Mouse (Mus musculus) brain, adult 10 weeks (tissue): ENCODE measurements around the gene Crb3. TPM values are rescaled to one million over a fixed set of nuclear protein-coding genes. Genes with fewer than 3 reads are reported as not detected.

Source experiments
- polyA plus RNA-seq: library from polyadenylated mRNA; stranded (reverse); fragments of 350-450 nt; fragmentation: Illumina TruSeq; extraction: RNeasy Lipid Tissue Mini Kit (QIAGEN cat#74804); gene quantifications from one replicate; pipeline ENCODE4 v1.2.3, GENCODE M21; 2015; ENCODE audit warnings: low read depth, low replicate concordance

The Crb3 gene
- polyA plus RNA-seq, result 1.5 TPM

GRCm38 (mm10) chr17:57058891-57059485, at the start of gene Crb3:
TSS of gene Crb3 (plus strand) at chr17:57059105.

GRCm38 (mm10) chr17:57011236-57012141, 47.4 kb upstream of the Crb3 start, which contains the start of the genes Gtf2f1 and Gm17949:
TSS of gene Gtf2f1 (minus strand) at chr17:57011288.
TSS of gene Gm17949 (plus strand) at chr17:57011469.

GRCm38 (mm10) chr17:57030931-57031660, 27.8 kb upstream of the Crb3 start, which contains the start of gene Khsrp:
TSS of gene Khsrp (minus strand) at chr17:57031522.

DNA sequence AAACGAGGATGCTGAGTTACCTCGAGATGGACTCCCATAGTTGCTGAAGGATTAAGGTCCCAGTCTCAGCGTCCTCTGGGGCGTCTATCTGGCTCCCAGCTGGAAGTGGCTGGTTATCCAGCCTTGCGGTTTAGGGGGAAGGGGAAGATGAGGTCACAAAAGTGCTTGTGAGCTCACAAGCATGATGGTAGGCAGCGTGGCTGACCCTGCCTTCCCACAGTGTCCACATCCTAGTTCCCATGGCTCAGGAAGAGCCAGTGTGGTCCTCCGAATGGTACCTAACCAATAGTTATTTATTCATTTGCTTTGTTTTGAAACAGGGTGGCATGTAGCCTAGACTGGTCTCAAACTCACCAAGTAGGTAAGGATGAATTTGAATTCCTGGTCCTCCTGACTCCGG, 17.4 kb upstream of the Crb3 start, which contains the start of gene Slc25a41:
Slc25a41 (minus strand) TSS at position 101 of the 400 bp plus-strand sequence.

GRCm38 (mm10) chr17:57059486-57059977, 627 bp downstream of the Crb3 start, which contains the start of gene Slc25a23:
TSS of gene Slc25a23 (minus strand) at chr17:57059863.

DNA sequence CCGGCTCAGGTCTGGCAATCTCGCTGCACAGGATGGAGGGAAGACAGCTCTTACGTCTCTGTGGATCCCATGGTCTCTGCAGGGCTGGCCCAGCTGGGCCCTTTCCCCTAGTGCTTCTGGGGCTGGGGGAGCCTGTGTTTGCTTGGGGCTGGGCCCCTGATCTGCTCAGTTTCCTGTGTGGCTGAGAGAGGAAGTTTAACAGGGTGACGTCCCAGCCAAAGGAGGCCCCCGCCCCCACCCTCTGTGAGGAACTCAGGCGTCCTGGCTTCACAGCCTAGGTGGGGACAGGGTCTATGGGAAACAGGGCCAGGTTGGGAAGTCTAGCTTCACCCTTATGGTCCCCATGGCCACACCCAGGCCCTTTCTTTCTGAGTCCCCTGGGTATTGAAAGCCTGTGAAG, 19.4 kb downstream of the Crb3 start, which contains the start of gene Dennd1c:
Dennd1c (minus strand) TSS at position 179 of the 400 bp plus-strand sequence.

DNA sequence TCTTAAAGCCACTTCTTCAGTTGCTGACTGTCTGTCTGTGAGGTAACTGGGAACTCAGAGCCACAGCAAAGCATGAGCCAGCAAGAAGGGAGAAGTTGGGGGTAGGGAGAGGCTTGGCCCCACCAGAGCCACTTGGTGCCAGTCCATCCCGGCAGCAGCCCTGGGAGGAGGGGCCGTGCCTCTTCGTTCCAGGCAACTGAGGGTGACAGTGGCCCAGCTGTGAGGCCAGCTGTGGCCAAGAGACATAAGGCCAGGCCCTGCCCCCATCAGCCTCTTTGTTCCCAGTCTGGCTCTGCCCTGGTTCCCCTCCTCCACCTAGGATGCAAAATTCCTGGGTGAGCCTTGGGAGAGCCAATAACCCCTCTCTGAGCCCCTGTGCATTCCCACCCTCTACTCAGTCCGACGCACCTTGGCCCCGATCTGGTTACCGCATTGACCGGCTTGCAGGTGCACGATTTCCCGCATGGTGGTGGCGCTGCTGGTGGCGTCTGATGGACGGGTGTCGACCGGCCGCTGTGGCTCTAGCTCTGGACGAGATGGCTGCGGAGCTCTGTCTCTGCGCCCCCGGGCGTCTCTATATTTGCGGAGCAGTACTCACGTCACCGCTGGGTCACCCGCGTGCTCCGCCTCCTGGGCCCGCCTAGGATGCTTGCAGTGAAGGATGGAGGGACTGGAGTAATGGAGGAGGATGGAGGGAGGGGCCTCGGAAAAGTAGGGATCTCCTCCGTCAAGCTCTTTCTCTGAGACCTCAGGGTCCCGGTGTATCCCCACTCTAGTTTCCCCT, 28.3 kb downstream of the Crb3 start, which contains the start of gene Tubb4a:
Tubb4a (minus strand) TSS at position 734 of the 784 bp plus-strand sequence.

DNA sequence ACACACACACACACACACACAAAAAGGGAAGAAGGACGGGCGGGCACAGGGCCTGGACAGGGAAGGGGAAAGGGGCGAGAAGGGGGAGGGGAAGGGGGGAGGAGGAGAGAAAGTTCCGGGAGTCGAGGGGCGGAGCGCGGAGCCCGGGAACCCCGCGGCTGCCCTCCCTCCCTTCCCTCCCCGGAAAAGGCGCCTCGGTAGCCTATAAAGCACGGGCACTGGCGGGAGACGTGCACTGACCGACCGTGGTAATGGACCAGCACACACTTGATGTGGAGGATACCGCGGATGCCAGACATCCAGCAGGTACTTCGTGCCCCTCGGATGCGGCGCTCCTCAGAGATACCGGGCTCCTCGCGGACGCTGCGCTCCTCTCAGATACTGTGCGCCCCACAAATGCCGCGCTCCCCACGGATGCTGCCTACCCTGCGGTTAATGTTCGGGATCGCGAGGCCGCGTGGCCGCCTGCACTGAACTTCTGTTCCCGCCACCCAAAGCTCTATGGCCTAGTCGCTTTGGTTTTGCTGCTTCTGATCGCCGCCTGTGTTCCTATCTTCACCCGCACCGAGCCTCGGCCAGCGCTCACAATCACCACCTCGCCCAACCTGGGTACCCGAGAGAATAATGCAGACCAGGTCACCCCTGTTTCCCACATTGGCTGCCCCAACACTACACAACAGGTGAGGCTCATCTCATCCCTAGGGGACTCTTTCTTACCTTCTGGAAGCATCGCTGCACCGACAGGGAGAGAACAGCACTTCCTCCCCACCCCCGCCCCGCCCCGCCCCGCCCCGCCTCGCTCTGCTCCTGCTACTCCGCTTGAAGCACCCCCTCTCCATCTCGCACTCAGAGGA, 46.5 kb downstream of the Crb3 start, which contains the start of gene Tnfsf9:
Tnfsf9 (plus strand) TSS at position 145 of the 854 bp plus-strand sequence.

Other genes starting within 250 kb of the Crb3 start
- 2.1 TPM for gene Rfx2, start 228.1 kb upstream of the Crb3 start, polyA plus RNA-seq
- not detected for gene Acsbg2, start 184.7 kb upstream of the Crb3 start, polyA plus RNA-seq
- 0.33 TPM for gene 1700061G19Rik, start 183.6 kb upstream of the Crb3 start, polyA plus RNA-seq
- 54.9 TPM for gene Mllt1, start 123.7 kb upstream of the Crb3 start, polyA plus RNA-seq
- gene Acer1, start 77.0 kb upstream of the Crb3 start, polyA plus RNA-seq, result not detected
- 109 TPM for gene Clpp, start 68.8 kb upstream of the Crb3 start, polyA plus RNA-seq
- gene Alkbh7, start 61.8 kb upstream of the Crb3 start, polyA plus RNA-seq, result 39.4 TPM
- not detected for gene Pspn, start 59.1 kb upstream of the Crb3 start, polyA plus RNA-seq
- 70.7 TPM for gene Gtf2f1, start 47.8 kb upstream of the Crb3 start, polyA plus RNA-seq
- gene Gm17949, start 47.6 kb upstream of the Crb3 start, polyA plus RNA-seq, result not detected
- 44.1 TPM for gene Khsrp, start 27.6 kb upstream of the Crb3 start, polyA plus RNA-seq
- not detected for gene Slc25a41, start 17.5 kb upstream of the Crb3 start, polyA plus RNA-seq
- gene Slc25a23, start 758 bp downstream of the Crb3 start, polyA plus RNA-seq, result 246 TPM
- gene Dennd1c, start 19.4 kb downstream of the Crb3 start, polyA plus RNA-seq, result 1.8 TPM
- gene Tubb4a, start 28.7 kb downstream of the Crb3 start, polyA plus RNA-seq, result 670 TPM
- 0.73 TPM for gene Tnfsf9, start 46.2 kb downstream of the Crb3 start, polyA plus RNA-seq
- not detected for gene Cd70, start 90.7 kb downstream of the Crb3 start, polyA plus RNA-seq
- not detected for gene Tnfsf14, start 135.1 kb downstream of the Crb3 start, polyA plus RNA-seq
- 1.1 TPM for gene C3, start 169.0 kb downstream of the Crb3 start, polyA plus RNA-seq
- 26.0 TPM for gene Gpr108, start 189.3 kb downstream of the Crb3 start, polyA plus RNA-seq
- 10.5 TPM for gene Trip10, start 190.3 kb downstream of the Crb3 start, polyA plus RNA-seq
- gene Vav1, start 220.0 kb downstream of the Crb3 start, polyA plus RNA-seq, result 2.8 TPM